Comparison of ENCODE assay signal across 18 mouse cellular contexts in the genomic region with DNA sequence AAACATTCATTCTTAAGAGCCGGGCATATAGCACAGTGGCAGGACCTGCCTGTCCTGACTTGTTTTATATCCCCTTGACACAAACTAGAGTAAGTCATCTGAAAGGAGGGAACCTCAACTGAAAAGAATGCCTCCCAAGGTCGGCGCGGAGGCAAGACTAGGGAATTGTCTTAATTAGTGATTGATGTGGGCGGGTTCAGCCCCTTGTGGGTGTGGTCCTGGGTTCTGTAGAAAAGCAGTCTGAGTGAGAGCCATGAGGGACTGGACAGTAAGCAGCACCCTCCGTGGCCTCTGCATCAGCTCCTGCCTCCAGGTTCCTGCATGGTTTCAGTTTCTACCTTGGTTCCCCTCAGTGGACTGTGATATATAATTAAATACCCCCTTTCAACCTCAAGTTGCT.
"Had no signal": no experiment of that assay in that cellular context is flagged by ENCODE, and none has a peak within 500 bp of the region (broad histone marks: within the 10 kb centered on the region; RNA-seq: fewer than 3 reads in every experiment).

No protein-coding gene starts in this region.

- H3K4me3 ChIP-seq: midbrain, embryonic 10.5 days; midbrain, embryonic 13.5 days; myocyte; neural tube, embryonic 13.5 days; neural tube, embryonic 15.5 days had no signal

- H3K9me3 ChIP-seq: midbrain, embryonic 10.5 days; midbrain, embryonic 13.5 days; neural tube, embryonic 13.5 days; neural tube, embryonic 15.5 days had no signal

- DNase-seq: lung, adult 18-20 months; lung, embryonic 14.5 days; lung, postnatal 10 days; lung, postnatal 4 days; retina, postnatal 1 day; right cerebral cortex, adult 18-20 months; right cerebral cortex, postnatal 25 days; right cerebral cortex, postnatal 4 days; spleen, adult 18-20 months; thymus, adult 18-20 months; thymus, postnatal 14 days; thymus, postnatal 36 days had no signal

- H3K4me2 ChIP-seq: lung, embryonic 14.5 days; midbrain, embryonic 13.5 days; neural tube, embryonic 13.5 days; neural tube, embryonic 15.5 days had no signal

- ATAC-seq: midbrain, embryonic 13.5 days; midbrain, embryonic 16.5 days had no signal

- H3K27ac ChIP-seq: midbrain, embryonic 10.5 days; midbrain, embryonic 13.5 days; neural tube, embryonic 13.5 days; neural tube, embryonic 15.5 days had no signal

- H3K9ac ChIP-seq: lung, embryonic 14.5 days; midbrain, embryonic 13.5 days; neural tube, embryonic 13.5 days; neural tube, embryonic 15.5 days had no signal

- H3K27me3 ChIP-seq: midbrain, embryonic 13.5 days; neural tube, embryonic 13.5 days; neural tube, embryonic 15.5 days had no signal
